Mouse (Mus musculus): ENCODE results near the gene Ifitm5.

DNA sequence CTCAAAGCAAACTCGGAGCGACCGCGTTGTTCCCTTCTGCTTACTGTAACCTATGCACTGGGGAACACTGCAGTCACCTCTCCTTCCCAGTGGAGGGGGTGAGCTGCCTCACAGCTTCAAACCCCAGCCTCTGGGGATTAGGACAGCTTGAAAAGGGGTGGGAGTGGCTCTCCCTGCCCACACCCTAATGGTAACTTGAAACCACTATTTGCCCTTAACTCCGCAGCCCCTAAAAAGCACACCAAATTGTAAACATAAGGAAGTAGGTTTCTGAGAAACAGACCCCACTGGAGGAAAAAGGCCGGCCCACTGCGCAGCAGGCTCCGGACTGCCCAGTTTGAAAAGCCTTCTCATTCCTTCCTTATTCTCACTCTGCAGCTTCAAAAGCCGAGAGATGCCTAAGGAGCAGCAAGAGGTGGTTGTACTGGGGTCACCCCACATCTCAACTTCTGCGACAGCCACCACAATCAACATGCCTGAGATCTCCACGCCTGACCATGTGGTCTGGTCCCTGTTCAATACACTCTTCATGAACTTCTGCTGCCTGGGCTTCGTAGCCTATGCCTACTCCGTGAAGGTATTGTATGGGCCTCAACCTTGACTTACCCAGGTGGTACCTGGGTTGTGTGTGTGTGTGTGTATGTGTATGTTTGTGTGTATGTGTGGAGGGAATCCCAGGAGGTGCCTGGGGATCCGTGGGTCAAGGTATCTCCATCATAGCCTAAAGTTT lies 17.9 kb upstream of the Ifitm5 start:
- no peak for TF ChIP-seq CTCF (IDR thresholded peaks at IDR 0.05; ENCODE audit: borderline replicate concordance, insufficient read depth, low read depth, low read length)
- no peak for TF ChIP-seq POLR2A (IDR thresholded peaks at IDR 0.05; ENCODE audit: borderline replicate concordance, insufficient read depth, low read length)
